Mouse (Mus musculus): Measurements from ENCODE around the gene Fads6. TPM values are rescaled to one million over a fixed set of nuclear protein-coding genes. Genes with fewer than 3 reads are reported as not detected.

Fads6 gene
- total RNA-seq, 4 experiments from 2014 or later, result 16.7 to 18.5 (median 17.1) TPM

DNA sequence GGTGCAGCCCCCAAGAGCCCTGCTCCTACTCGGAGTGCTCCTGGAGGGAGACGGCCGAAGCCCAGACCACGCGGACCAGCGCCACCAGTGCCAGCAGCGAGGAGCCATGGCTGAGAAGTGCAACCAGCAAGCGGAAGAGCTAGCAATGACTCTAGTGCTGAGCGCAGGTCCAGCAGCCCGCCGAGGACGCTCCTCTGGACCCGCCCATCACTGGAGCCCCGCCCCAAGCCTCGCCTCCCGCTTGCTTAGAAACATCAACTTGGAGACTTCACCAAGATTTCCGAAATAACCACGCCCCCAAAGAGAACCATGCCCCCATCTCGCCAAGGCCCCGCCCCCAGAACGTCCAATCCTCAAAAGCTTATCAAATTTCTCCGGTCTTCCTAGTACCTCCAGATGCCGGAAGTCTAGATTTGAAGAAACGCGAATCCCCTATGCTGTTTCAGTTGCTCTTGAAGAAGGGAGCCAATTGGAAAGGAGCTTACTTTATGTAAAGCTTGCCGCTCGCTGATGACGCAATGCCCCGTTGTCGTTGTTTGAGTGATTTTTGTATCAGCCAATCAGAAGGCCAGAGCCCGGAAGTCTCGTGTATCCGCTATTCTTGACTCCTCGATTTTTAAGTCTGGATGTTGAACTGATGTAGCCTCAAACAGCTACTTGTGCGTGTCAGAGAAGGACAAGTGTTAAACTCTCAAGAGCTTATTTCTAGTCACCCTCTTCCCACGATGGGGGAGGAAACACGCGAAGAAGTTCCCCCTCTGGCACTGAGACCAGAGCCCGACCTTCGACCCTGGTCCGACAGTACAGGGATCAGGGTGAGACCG, 20.5 kb downstream of the Fads6 start, which contains the start of gene Fdxr:
Gene Fdxr, minus strand, starts transcription at position 271 of the 824 bp plus-strand sequence.
- peak; percentile 98 to 99 for DNase-seq (ENCODE audit: low spot score in 2 of 2)

DNA sequence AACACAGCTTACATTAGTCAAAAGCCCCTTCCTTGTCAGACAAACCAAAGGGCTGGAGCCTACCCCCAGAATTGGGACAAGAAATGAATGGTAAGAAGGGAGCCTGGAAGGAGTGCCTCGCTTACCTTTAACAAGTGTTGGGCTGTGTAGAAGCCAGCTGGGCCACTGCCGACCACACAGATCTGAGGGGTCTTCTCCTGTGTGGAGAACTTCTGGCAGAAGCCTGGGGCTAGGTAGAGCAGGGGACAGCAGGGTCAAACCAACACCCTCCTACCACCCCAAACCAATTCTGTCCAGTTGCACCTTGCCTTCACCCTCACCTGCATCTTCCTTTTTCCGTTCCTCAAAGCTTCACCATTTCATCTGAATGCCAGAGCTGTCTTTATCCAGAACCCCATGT, 21.5 kb downstream of the Fads6 start:
- DNase-seq (ENCODE audit: low spot score in 2 of 2), result no peak

DNA sequence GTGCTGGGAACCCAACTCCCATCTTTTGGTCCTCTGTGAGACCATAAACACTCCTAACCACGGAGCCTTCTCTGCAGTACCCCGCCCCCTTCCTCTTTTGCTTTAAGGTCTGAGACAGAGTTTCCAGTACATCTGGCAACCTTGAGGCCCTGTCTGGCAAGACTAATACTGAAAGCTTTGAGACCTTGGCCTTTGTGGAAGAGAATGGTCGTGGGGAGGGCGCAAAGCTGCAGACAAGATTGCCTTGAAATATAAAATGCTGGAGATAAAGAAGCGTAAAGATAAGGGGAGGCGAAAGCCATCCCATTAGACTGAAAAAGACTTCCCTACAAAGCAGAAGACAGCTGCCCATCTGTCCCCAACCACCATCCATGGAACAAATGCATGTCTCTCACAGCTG, 22.0 kb downstream of the Fads6 start:
- no peak for DNase-seq (ENCODE audit: low spot score in 2 of 2)

DNA sequence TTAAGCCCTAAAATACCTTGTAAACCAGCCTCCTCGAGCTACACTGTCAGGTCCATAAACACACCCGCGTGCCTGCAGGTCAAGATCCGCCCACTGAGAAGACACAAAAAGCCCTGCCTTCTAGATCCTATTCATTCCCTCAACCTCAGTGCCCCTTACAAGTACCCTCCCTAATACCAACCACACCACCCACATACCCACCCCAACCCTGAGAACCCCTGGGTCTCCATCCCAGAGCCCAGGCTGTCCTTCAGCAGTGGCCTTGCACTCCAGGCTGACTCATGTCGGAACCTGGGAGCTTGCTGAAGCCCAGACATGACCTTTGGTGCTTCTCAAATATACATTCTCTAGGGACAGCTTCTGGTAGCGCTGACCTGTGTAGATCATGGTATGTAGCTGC, 22.7 kb downstream of the Fads6 start:
- DNase-seq (ENCODE audit: low spot score in 2 of 2), result no peak

DNA sequence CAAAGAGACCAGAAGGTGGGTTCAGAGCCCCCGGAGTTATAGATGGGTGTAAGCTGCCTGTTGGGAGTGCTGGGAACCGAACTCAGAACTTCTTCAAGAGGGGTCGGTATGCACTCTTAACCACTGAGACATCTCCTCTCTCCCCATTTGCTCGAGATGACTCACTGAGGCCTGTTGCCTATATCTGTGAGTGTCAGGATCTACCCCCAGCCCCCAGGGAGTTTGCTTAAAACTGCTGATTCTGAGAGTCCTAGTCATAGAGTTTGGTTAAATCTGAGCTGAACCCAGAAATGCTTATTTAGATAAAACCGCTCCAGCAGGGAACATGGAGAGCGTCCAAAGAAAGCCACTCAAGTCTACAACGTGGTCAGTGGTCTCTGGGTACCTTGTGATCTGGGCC, 23.3 kb downstream of the Fads6 start:
- no peak for DNase-seq (ENCODE audit: low spot score in 2 of 2)

GRCm38 (mm10) chr11:115273735-115274134, 23.7 kb downstream of the Fads6 start:
- no peak for DNase-seq (ENCODE audit: low spot score in 2 of 2)

- DNase-seq (ENCODE audit: low spot score in 2 of 2), result no peak
Measured at GRCm38 (mm10) chr11:115272894-115273498, 24.5 kb downstream of the Fads6 start.

GRCm38 (mm10) chr11:115271481-115271880, 26.0 kb downstream of the Fads6 start:
- DNase-seq (ENCODE audit: low spot score in 2 of 2), result no peak

DNA sequence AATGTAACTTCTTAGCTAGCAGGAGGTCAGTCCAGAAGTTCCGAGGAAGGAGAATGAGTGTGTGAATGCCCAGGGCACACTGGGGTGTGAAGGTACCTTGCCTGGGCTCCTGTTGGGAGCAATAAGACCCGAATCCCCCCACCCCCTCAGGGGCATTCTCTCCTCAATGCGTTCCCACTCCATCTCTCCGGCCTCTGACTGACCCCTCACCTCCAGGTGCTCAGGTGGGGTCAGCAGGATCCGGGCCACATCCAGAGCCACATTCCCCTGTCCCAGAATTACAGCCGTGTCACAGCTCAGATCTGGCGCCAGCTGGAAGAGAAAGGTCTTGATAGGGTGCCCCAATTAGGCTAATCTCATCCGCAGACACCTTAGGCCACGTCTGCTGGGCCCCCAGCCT, 26.4 kb downstream of the Fads6 start:
- no peak for DNase-seq (ENCODE audit: low spot score in 2 of 2)

GRCm38 (mm10) chr11:115270148-115270861, 27.2 kb downstream of the Fads6 start:
- peak; percentile 64 to 84 for DNase-seq (ENCODE audit: low spot score in 2 of 2)

- DNase-seq (ENCODE audit: low spot score in 2 of 2), result no peak
Measured at GRCm38 (mm10) chr11:115269330-115270066, 28.0 kb downstream of the Fads6 start.

DNA sequence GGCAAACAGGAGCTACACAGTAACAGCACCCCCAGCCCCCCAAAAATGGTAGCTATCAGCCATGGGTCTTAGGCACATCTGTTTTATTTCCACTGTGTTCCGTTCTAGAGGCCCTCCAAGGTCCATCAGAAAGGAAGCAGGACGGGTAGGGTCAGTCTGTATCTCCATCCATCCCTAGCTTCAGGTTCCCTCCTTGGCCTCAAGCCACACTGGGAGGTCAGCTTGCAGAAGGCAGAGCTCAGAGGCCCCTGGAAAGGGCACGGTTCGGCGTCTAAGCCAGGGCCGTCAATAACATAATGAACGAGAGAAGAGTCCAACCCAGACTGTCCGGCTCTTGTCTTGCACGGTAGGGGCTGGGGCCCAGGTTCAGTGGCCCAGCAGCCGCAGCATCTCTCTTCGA, 29.5 kb downstream of the Fads6 start:
- no peak for DNase-seq (ENCODE audit: low spot score in 2 of 2)

- DNase-seq (ENCODE audit: low spot score in 2 of 2), result no peak
Measured at GRCm38 (mm10) chr11:115267061-115267883, 30.2 kb downstream of the Fads6 start, which contains the start of gene Grin2c. TSS of gene Grin2c (minus strand) at chr11:115267243.

DNA sequence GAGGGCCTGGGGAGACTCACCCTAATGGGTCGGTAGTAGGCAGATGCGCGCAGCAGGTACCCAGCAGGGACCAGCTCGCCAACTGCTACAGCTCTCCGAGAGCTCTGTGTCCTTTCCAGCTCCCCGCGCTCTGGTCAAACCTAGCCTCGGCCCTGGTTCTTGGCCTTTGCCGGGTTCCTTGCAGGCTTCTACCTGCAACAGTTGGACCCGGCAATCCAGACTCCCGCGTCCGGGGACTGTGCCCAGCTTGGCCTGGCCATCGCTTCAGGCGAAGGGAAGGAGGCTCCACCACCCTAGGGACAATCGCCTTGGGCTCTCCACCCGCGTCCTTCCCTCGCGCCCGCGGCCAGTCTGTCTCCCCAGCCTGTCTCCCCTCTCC, 31.1 kb downstream of the Fads6 start:
- no peak for DNase-seq (ENCODE audit: low spot score in 2 of 2)

DNA sequence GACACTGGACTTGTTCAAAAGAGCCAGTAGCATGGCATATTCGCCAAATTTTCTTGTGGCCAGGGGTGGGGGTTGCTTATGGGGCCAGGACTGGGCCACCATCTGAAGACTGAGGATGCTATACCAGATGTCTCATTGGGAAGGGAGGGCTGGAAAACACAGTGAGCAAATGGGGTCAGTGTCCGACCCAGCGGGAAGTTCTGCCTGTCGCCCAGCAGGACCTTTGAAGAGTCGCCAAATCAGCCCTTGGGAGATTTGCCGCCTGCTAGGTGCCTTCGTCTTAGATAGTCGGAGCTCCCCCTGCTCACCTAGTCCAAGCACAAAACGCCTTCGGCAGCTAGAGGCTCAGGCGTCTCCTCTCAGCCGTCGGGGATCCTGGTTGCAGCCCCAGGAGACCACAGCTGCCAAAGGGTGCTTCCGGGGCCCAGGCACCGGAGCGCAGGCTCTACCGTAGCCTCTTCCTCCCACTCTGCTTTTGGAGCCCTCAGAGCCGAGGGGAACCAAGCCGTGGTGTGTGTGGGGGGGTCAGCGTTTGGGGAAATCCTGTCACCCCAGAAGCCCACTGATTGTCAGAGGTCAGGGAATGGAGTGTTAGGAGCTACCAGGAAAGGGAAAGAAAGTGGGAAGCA, 31.6 kb downstream of the Fads6 start:
- DNase-seq (ENCODE audit: low spot score in 2 of 2), result no peak

DNA sequence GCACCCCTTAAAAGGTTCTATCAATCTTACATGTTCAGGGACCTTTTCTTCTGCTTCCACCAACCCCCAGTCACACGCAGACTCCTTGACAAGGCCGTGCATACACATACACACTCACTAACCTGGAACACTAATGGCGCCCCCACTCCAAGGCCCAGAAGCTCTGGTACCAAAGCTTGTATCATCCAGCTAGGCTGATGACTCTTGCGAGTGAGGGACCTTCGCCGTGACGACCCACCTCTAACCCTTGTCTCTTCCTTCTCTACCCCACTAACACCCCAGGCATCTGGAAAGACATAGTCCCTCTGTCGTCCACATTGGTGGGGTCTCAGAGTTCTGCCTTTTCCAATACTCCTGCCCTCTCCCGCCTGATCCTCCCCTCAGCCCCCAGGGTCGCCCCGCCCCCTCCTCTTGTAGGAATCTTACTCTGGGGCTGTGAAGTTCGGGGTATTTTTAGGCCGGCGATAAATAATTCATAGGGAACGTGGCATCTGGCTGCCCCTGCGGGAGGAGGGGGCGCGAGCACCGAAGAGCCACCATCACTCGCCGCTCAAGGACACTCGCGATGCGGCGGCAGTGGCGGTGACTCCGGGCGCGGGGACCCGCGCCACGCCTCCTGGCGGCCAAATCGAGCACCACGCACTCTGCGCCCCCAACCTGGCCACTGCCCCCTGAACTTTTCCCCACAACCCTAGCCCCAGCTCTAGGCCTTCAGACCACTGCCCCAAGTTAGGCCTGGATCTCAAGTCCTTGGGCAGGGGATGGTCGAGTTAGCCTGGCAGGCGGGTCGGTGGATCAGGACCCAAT, 32.4 kb downstream of the Fads6 start:
- DNase-seq (ENCODE audit: low spot score in 2 of 2), result no peak

DNA sequence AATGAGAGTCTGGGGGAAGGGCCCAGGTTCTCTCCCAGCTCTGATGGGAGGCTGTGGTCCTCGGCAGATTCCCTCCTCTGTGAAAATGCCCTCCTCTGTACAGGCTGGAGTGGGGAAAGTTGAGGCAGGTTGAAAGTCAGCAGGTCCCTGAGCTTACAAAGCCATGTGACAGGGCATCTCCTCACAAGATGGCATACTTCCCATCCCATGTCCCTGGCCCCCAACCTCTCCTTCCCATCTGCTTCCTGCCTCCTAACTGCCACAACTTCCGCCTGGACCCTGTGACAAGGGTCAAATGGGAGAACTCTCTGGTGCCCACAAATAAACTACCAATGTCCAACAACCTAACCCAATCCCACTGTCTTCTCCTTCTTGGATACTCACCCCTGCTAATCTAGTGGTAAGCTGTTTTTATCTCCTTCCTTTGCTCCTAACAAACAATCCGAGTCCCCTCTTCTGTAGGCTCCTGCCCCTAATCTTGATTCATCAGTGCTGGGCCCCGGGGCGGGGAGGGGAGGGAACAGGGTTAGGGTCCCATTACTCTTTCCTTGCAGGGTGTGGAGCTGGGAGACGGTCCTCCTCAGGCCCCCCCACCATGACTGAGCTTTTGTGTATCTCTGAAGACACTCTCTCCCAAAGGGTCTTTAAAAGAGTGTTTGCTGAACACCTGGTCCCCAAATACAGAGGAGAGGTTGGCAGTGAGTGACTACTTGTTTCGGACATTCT, 33.2 kb downstream of the Fads6 start:
- DNase-seq (ENCODE audit: low spot score in 2 of 2), result no peak

DNA sequence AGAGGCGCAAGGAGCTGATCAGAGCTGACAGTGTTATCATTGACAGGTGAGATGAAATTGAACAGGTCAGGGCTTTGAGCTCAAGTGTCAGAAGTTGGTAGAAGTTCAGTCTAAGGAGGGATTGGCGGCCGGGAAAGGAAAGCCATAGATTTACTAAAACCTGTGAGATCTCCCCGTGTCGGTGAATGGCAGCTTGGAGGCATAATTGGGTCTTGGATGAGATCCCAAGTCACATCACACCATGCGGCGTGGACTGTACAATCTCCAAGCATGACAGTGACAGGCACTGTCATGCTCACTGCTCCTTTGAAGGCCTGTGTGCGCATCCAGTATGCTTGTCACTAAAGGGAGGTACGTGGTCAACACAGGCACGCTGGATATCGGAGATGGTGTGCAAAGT, 34.5 kb downstream of the Fads6 start:
- DNase-seq (ENCODE audit: low spot score in 2 of 2), result no peak

DNA sequence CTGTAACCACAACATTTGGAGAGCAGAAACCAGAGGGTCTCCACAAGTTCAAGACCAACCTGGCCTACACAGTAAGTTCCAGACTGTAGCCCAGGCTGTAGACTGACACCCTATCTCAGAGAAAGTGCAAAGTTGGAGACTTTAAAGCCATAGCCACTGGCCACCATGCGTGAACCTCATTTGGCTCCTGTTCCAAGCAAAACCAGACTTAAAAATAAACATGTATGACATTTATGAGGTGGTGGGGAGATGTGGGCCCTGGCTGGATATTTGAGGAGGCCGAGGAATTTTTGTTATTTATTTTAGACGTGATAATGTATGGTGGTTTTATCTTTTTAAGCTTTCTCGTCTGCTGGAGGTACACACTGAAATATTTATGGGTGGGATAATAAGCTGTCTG, 38.3 kb downstream of the Fads6 start:
- no peak for DNase-seq (ENCODE audit: low spot score in 2 of 2)

All from layer of hippocampus, adult 8-10 months (tissue).